Mouse (Mus musculus): ENCODE results near the gene Gm5426. TPM values are rescaled to one million over a fixed set of nuclear protein-coding genes. Genes with fewer than 3 reads are reported as not detected.

Gm5426 gene
- polyA plus RNA-seq, 1 experiment from 2014 or later: not detected

DNA sequence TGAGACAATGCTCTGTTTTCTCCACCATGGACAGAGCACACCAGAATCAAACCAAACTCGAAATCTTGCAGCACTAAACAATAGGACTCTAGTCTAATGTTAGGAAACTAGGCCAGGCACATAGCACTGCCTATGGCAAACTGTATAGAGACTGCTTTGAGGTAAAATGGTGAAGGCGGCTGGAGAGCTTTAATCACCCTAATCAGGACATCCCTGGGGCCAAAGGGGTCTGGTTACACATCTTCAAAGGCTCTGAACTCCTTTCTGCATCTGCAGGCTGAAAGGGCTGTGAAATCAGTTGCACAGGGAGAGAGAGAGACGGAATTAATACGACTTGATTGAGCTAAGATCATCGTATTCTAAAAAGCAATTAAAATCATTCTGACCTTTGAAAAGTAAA, 16.9 kb downstream of the Gm5426 start:
- H3K27ac ChIP-seq (ENCODE audit: low read depth, low read length): no peak overlapping the region
- H3K27me3 ChIP-seq (ENCODE audit: control insufficient read depth, insufficient read depth, low read length): no peaks in the 10 kb centered on the region
- no peaks in the 10 kb centered on the region for H3K36me3 ChIP-seq (ENCODE audit: control insufficient read depth, insufficient read depth, low read length)
- H3K4me3 ChIP-seq (ENCODE audit: low read depth, low read length): no peak overlapping the region
- H3K4me1 ChIP-seq (ENCODE audit: control insufficient read depth, insufficient read depth, low read length): no peaks in the 10 kb centered on the region; the same call in 1 of the 2 replicates
- ATAC-seq (ENCODE audit: low read depth): no peak
- no peak overlapping the region for H3K9ac ChIP-seq (replicated peaks; ENCODE audit: low read depth, low read length)
- no peak overlapping the region for H3K4me2 ChIP-seq (ENCODE audit: low read depth, low read length)
- no peaks in the 10 kb centered on the region for H3K9me3 ChIP-seq (ENCODE audit: control insufficient read depth, low read length)
- 29% methylated on average over 5 of the region's 5 CpGs for WGBS

DNA sequence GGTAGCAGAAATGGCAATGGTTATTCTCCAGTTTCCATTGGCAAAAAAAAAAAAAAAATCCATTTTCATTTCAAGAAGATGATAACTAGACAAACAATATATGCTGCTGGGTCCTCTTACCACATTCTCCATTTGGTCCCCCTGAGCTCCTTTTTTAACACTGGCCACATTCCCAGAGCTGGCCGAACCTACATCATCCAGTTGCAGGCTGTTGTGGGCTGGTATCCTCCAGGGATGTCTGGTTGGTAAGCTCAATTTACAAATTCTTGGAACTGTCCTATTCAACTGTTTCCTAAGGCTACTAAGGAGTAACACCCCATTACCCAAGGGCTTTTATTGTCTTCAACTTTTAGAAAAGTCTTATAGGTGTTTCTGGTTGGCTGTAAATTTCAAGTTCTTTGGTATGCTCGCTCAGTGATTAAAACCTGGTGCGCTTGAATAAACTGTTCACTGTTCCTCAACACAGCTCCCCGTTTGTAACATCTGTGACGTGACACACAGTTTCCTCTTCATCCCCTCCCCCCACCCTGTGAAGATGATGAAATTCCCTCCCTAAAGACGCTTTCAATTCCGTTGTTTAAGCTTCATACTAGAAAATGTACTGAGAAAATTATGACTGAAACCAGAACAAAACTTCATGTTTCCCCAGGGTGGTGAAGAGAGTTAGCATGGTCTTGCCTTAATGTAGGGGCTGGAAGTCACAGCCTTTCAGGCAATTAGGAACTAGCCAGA, 26.7 kb downstream of the Gm5426 start:
- Histone ChIP-seq H3K4me2 (ENCODE audit: low read depth, low read length) (no peak overlapping the region), H3K36me3 (ENCODE audit: control insufficient read depth, insufficient read depth, low read length) (no peaks in the 10 kb centered on the region), H3K4me1 (ENCODE audit: control insufficient read depth, insufficient read depth, low read length) (no peaks in the 10 kb centered on the region), H3K4me3 (ENCODE audit: low read depth, low read length) (no peak overlapping the region), H3K27ac (ENCODE audit: low read depth, low read length) (no peak overlapping the region), H3K9me3 (ENCODE audit: control insufficient read depth, low read length) (no peaks in the 10 kb centered on the region), H3K9ac (replicated peaks; ENCODE audit: low read depth, low read length) (no peak overlapping the region), H3K27me3 (ENCODE audit: control insufficient read depth, insufficient read depth, low read length) (no peaks in the 10 kb centered on the region)
- WGBS: 86% methylated on average over 7 of the region's 7 CpGs
- no peak for ATAC-seq (ENCODE audit: low read depth)

DNA sequence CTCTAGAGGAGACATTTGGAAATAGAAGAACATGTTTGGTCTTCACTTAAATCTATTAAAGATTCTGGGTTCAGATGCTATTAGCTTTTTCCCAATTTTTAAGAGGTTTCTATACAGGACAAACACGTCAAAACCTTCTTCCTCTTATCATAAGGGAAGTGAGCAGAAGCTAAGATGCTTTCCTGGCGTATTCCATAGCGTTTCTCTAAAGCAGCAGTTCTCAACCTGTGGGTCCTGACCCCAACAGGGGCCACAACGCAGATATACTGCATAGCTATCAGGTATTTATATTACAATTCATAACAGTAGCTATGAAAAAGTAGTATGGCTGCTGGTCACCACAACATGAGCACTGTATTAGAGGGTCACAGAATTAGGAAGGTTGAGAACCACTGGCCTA, 27.4 kb downstream of the Gm5426 start:
- Histone ChIP-seq H3K27me3 (ENCODE audit: control insufficient read depth, insufficient read depth, low read length) (no peaks in the 10 kb centered on the region), H3K9me3 (ENCODE audit: control insufficient read depth, low read length) (no peaks in the 10 kb centered on the region), H3K4me2 (ENCODE audit: low read depth, low read length) (no peak overlapping the region), H3K4me3 (ENCODE audit: low read depth, low read length) (no peak overlapping the region), H3K36me3 (ENCODE audit: control insufficient read depth, insufficient read depth, low read length) (no peaks in the 10 kb centered on the region), H3K9ac (replicated peaks; ENCODE audit: low read depth, low read length) (no peak overlapping the region), H3K27ac (ENCODE audit: low read depth, low read length) (no peak overlapping the region), H3K4me1 (ENCODE audit: control insufficient read depth, insufficient read depth, low read length) (no peaks in the 10 kb centered on the region)
- ATAC-seq (ENCODE audit: low read depth): no peak
- 90% methylated on average over 4 of the region's 4 CpGs for WGBS

DNA sequence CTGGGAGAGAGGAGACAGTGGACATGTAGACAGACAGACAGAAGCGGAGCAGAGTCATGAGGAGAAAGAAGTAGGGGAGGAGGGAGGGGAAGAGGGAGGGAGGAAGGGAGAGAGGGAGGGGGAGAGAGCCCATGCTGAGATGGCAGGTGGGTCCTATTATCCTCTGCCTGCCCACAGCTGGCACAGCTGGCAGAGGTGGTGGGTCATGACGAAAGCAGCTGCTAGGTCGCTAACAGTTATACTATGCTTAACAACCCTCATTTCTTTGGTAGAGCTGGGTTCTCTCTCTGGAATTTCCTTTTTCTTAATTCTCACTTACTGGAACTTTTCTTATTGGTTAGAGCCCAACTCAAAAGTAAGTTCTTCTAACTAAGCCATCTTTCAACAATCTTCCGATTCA, 28.9 kb downstream of the Gm5426 start:
- Histone ChIP-seq H3K4me1 (ENCODE audit: control insufficient read depth, insufficient read depth, low read length) (no peaks in the 10 kb centered on the region), H3K9ac (replicated peaks; ENCODE audit: low read depth, low read length) (no peak overlapping the region), H3K9me3 (ENCODE audit: control insufficient read depth, low read length) (no peaks in the 10 kb centered on the region), H3K36me3 (ENCODE audit: control insufficient read depth, insufficient read depth, low read length) (no peaks in the 10 kb centered on the region), H3K4me2 (ENCODE audit: low read depth, low read length) (no peak overlapping the region), H3K27ac (ENCODE audit: low read depth, low read length) (no peak overlapping the region), H3K27me3 (ENCODE audit: control insufficient read depth, insufficient read depth, low read length) (no peaks in the 10 kb centered on the region), H3K4me3 (ENCODE audit: low read depth, low read length) (no peak overlapping the region)
- WGBS: 85% methylated on average over 4 of the region's 4 CpGs
- ATAC-seq (ENCODE audit: low read depth): no peak

DNA sequence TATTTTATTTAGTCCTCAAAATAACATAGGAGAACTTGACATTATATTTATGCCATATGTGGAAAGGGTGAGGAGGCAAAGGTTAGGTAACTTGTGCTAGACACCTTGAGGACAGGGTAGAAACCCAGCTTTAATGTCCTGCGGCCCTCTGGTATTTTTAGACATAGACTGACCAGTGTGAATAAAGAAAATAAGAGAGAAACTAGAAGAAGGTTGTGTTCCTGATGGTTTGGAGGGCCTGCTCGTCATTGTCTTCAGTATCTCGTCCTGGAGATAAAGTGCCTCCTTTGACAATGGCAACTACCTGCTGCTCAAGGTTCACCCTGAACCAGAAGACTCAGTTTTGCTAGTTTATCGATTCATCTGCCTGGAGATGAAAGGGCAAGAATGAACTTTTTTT, 32.6 kb downstream of the Gm5426 start:
- ATAC-seq (ENCODE audit: low read depth): no peak
- 96% methylated on average over 4 of the region's 4 CpGs for WGBS
- Histone ChIP-seq H3K36me3 (ENCODE audit: control insufficient read depth, insufficient read depth, low read length) (no peaks in the 10 kb centered on the region), H3K4me2 (ENCODE audit: low read depth, low read length) (no peak overlapping the region), H3K27me3 (ENCODE audit: control insufficient read depth, insufficient read depth, low read length) (no peaks in the 10 kb centered on the region), H3K4me3 (ENCODE audit: low read depth, low read length) (no peak overlapping the region), H3K9me3 (ENCODE audit: control insufficient read depth, low read length) (no peaks in the 10 kb centered on the region), H3K9ac (replicated peaks; ENCODE audit: low read depth, low read length) (no peak overlapping the region), H3K4me1 (ENCODE audit: control insufficient read depth, insufficient read depth, low read length) (no peaks in the 10 kb centered on the region), H3K27ac (ENCODE audit: low read depth, low read length) (no peak overlapping the region)

DNA sequence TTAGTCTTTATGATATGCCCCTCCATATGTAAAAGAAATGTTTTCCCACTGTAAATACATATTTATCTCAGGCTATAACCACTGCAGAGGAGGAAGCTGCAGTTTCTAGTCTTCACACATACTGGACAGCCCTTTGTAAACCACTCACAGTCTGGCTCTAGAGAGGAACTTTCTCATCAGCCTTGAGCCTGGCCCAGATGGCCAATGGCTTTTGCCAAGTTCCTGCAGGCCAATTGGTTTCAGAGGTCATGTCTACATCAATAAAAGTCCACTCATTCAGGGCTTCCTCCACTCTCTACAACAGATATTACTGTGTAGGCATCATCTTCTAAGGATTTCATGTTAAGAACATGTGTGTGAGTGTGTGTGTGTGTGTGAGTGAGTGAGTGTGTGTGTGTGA, 35.1 kb downstream of the Gm5426 start:
- no peak overlapping the region for H3K4me2 ChIP-seq (ENCODE audit: low read depth, low read length)
- H3K9ac ChIP-seq (replicated peaks; ENCODE audit: low read depth, low read length): no peak overlapping the region
- H3K9me3 ChIP-seq (ENCODE audit: control insufficient read depth, low read length): no peaks in the 10 kb centered on the region
- no peaks in the 10 kb centered on the region for H3K36me3 ChIP-seq (ENCODE audit: control insufficient read depth, insufficient read depth, low read length)
- H3K27me3 ChIP-seq (ENCODE audit: control insufficient read depth, insufficient read depth, low read length): no peaks in the 10 kb centered on the region
- H3K4me3 ChIP-seq (ENCODE audit: low read depth, low read length): no peak overlapping the region
- no peak overlapping the region for H3K27ac ChIP-seq (ENCODE audit: low read depth, low read length)
- no peak for ATAC-seq (ENCODE audit: low read depth)
- H3K4me1 ChIP-seq (ENCODE audit: control insufficient read depth, insufficient read depth, low read length): no peaks in the 10 kb centered on the region

DNA sequence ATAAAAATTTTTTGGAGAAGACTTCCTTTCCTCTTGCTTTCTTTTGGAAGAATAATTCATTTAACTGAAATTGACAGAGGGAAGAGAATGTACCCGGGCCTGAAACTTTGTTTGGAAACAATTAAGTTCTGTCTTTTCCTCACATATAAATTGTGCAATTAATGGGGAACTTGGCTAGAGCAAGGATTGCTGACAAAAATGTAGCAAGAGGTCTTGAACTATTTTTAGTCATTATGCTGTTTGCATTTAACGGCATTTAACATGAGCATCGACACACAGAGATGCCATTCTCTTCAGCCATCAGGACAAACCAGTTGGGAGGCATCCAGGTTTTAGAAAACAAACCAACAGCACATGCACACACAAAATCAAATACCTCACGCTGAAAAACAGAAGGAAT, 36.6 kb downstream of the Gm5426 start:
- H3K27ac ChIP-seq (ENCODE audit: low read depth, low read length): no peak overlapping the region
- no peak overlapping the region for H3K9ac ChIP-seq (replicated peaks; ENCODE audit: low read depth, low read length)
- no peak overlapping the region for H3K4me3 ChIP-seq (ENCODE audit: low read depth, low read length)
- H3K27me3 ChIP-seq (ENCODE audit: control insufficient read depth, insufficient read depth, low read length): no peaks in the 10 kb centered on the region
- ATAC-seq (ENCODE audit: low read depth): no peak
- WGBS: 78% methylated on average over 4 of the region's 4 CpGs
- H3K9me3 ChIP-seq (ENCODE audit: control insufficient read depth, low read length): no peaks in the 10 kb centered on the region
- no peaks in the 10 kb centered on the region for H3K36me3 ChIP-seq (ENCODE audit: control insufficient read depth, insufficient read depth, low read length)
- no peak overlapping the region for H3K4me2 ChIP-seq (ENCODE audit: low read depth, low read length)
- H3K4me1 ChIP-seq (ENCODE audit: control insufficient read depth, insufficient read depth, low read length): no peaks in the 10 kb centered on the region

DNA sequence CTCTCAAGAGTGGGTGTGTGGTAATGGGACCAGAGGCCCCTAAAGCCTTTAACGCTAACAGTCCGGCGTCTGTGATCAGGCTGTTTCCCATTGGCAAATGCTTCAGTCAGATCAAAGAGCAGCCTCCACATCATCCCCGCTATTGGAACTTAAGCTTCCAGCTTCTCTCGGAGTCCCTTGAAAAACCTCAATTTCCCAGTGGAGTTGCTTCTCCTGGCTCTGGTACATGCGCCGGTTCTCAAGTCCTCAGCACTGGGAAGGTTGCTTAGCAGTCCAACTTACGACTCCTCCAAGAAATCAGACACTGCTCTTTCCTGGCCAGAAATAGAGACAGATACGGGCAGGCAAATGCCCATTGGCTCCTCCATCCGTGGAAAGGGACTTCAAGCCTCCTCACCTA, 37.4 kb downstream of the Gm5426 start:
- 79% methylated on average over 10 of the region's 10 CpGs for WGBS

DNA sequence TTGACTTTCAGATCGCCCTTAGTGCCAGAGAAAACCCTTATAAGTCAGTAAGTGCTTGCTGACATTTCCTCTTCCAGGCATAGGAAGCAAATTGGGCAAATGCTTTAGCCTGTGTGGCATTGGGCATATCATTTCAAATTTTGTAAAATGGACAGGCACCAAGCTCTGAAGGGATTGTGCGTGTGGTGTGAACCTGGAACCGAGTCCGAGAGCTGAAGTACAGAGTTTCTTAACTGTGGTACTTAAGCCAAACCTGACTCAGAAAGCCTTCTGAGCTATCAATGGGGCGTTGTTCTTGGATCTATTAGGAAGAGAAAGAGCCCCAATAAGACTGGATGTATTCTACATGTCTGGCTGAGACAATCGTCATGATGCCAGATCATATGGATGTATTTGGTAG, 40.5 kb downstream of the Gm5426 start:
- no peak for ATAC-seq (ENCODE audit: low read depth)
- no peaks in the 10 kb centered on the region for H3K27me3 ChIP-seq (ENCODE audit: control insufficient read depth, insufficient read depth, low read length)
- WGBS: 92% methylated on average over 6 of the region's 6 CpGs

More for the DNA sequence above, 37.4 kb downstream of the Gm5426 start:
- Histone ChIP-seq H3K4me3 (ENCODE audit: low read depth, low read length) (no peak overlapping the region), H3K27me3 (ENCODE audit: control insufficient read depth, insufficient read depth, low read length) (no peaks in the 10 kb centered on the region), H3K9ac (replicated peaks; ENCODE audit: low read depth, low read length) (no peak overlapping the region), H3K36me3 (ENCODE audit: control insufficient read depth, insufficient read depth, low read length) (no peaks in the 10 kb centered on the region), H3K9me3 (ENCODE audit: control insufficient read depth, low read length) (no peaks in the 10 kb centered on the region), H3K4me1 (ENCODE audit: control insufficient read depth, insufficient read depth, low read length) (no peaks in the 10 kb centered on the region), H3K27ac (ENCODE audit: low read depth, low read length) (no peak overlapping the region), H3K4me2 (ENCODE audit: low read depth, low read length) (no peak overlapping the region)
- ATAC-seq (ENCODE audit: low read depth): no peak

More for the DNA sequence above, 40.5 kb downstream of the Gm5426 start:
- Histone ChIP-seq H3K9me3 (ENCODE audit: control insufficient read depth, low read length) (no peaks in the 10 kb centered on the region), H3K9ac (replicated peaks; ENCODE audit: low read depth, low read length) (no peak overlapping the region), H3K36me3 (ENCODE audit: control insufficient read depth, insufficient read depth, low read length) (no peaks in the 10 kb centered on the region), H3K4me3 (ENCODE audit: low read depth, low read length) (no peak overlapping the region), H3K4me2 (ENCODE audit: low read depth, low read length) (no peak overlapping the region), H3K4me1 (ENCODE audit: control insufficient read depth, insufficient read depth, low read length) (no peaks in the 10 kb centered on the region), H3K27ac (ENCODE audit: low read depth, low read length) (no peak overlapping the region)
